Mouse (Mus musculus): ENCODE results near the gene 3110009E18Rik. TPM values are rescaled to one million over a fixed set of nuclear protein-coding genes. Genes with fewer than 3 reads are reported as not detected.

3110009E18Rik gene
- polyA plus RNA-seq, 1 experiment from 2014 or later, result 12.5 TPM

- Histone ChIP-seq H3K4me2 (replicated peaks; ENCODE audit: low read depth, low read length) (no peak overlapping the region), H3K4me1 (ENCODE audit: insufficient read depth, low read depth, low read length) (no peaks in the 10 kb centered on the region), H3K36me3 (ENCODE audit: insufficient read depth, low read length) (no peaks in the 10 kb centered on the region), H3K4me3 (ENCODE audit: low read depth, low read length) (no peak overlapping the region), H3K27ac (ENCODE audit: low read length) (no peak overlapping the region), H3K27me3 (replicated peaks; ENCODE audit: insufficient read depth, low read length) (no peaks in the 10 kb centered on the region), H3K9ac (replicated peaks; ENCODE audit: low read depth) (no peak overlapping the region), H3K9me3 (ENCODE audit: low read length) (no peaks in the 10 kb centered on the region)
- 67% methylated on average over 1 of the region's 1 CpGs for WGBS
- TF ChIP-seq CTCF (IDR thresholded peaks at IDR 0.05) (no peak; the same call in 1 of the 2 replicates), EP300 (IDR thresholded peaks at IDR 0.05) (no peak)
- ATAC-seq (no peak), DNase-seq (ENCODE audit: low spot score) (no peak)
These were observed 116.1 kb downstream of the 3110009E18Rik start for GRCm38 (mm10) chr1:120237068-120237467.

Other genes starting within 250 kb of the 3110009E18Rik start
- 3.4 and 4.5 TPM in 2 replicates for gene Tmem177, start 208.0 kb upstream of the 3110009E18Rik start, polyA plus RNA-seq (2015; fragmentation: Nextera tagmentation; extraction: Ambion mirVana)
- 0.39 and 1.7 TPM in 2 replicates for gene Cfap221, start 124.0 kb upstream of the 3110009E18Rik start, polyA plus RNA-seq (2015; fragmentation: Nextera tagmentation; extraction: Ambion mirVana)
- 0.14 TPM in 2 replicates for gene Sctr, start 114.3 kb upstream of the 3110009E18Rik start, polyA plus RNA-seq (2015; fragmentation: Nextera tagmentation; extraction: Ambion mirVana)
- gene Tmem37, start 47.1 kb upstream of the 3110009E18Rik start, polyA plus RNA-seq (2015; fragmentation: Nextera tagmentation; extraction: Ambion mirVana), result 121 and 127 TPM in 2 replicates
- gene Dbi, start 109 bp upstream of the 3110009E18Rik start, polyA plus RNA-seq (2015; fragmentation: Nextera tagmentation; extraction: Ambion mirVana), result 646 and 687 TPM in 2 replicates
- gene Steap3, start 151.5 kb downstream of the 3110009E18Rik start, polyA plus RNA-seq (2015; fragmentation: Nextera tagmentation; extraction: Ambion mirVana), result 4.3 and 4.4 TPM in 2 replicates
- not detected in 2 replicates for gene C1ql2, start 219.4 kb downstream of the 3110009E18Rik start, polyA plus RNA-seq (2015; fragmentation: Nextera tagmentation; extraction: Ambion mirVana)

Measured in lung, postnatal 0 days (tissue).